Mouse (Mus musculus): ENCODE measurements around the gene Pfdn5. TPM values are rescaled to one million over a fixed set of nuclear protein-coding genes. Genes with fewer than 3 reads are reported as not detected.

The Pfdn5 gene
- polyA plus RNA-seq (2014; fragmentation: Illumina TruSeq; extraction: RNeasy Lipid Tissue Mini Kit (QIAGEN cat#74804); ENCODE audit: low replicate concordance): 6.2 TPM

GRCm38 (mm10) chr15:102326022-102326576 is at the start of gene Pfdn5:
Pfdn5 (plus strand) TSS chr15:102326116.

DNA sequence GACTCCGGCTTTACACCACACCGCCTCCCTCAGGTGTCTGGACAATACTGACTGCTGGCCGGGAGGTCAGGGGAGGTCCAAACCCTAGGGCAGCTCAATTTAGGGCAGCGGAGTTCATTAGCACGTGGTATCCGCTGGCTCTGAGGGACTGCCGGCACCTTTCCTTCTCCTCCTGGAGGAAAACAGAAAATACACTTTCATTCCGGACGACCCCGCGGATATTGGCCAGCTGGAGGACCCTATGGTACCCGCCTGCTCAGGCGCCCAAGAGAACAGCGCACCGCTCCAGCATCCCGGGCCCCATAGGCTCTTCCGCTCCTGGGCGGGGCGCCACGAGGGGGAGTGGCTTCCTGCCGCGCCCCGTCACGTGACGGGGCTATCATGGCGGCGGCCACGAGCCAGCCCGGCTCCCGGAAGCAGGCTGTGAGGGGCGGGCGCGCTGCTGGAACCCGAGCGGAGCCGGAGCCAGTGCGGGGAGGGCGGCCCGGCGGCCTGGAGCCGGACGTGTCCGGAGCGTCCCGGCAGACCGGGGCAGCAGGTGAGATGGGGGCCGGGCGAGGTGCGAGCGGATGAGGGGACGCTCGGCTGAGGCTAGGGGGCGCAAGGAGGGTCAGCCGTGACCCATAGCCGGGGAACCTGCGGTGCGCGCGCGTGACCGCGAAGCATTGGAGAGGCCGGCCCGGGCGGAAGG is 46.7 kb upstream of the Pfdn5 start, which contains the start of gene Mfsd5:
Gene Mfsd5, plus strand, starts transcription at position 363 of the 691 bp plus-strand sequence.

DNA sequence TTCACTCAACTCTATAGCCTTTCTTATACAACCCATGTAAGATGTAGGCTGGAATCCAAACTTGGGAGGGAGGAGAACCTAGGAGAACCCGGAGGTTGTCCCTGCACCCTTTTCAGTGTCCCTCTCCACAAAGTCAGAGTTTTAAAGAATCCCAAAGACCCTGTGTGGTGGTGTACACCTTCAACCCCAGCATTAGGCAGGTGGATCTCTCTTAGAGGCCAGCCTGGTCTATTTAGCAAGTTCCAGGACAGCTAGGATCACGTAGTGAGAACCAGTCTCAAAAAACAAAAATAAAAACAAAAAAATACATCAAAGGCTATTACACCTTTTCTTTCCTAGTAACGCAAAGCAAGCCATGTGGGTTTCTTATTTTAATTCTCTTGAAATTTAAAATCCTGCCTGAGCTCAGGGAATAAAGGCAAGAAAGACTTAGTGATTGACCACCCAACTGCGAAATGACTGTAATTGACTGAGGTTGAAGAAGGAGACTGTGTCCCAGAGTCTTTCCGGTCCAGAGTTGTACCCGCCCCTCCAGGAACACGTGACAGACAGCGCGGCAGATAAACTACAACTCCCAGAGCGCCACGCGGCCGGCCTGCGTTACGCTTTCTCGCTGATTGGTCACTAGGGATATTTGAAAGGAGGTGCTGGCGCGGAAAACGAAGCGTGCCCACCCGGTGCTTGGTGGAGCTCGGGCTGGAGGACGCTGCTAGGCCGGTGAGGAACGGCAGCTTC is 30.1 kb upstream of the Pfdn5 start, which contains the start of gene Espl1:
Gene Espl1, plus strand, starts transcription at position 634 of the 735 bp plus-strand sequence.

GRCm38 (mm10) chr15:102331610-102332015 is 5.7 kb downstream of the Pfdn5 start, which contains the start of gene Myg1:
Myg1 (plus strand) TSS chr15:102331709.

GRCm38 (mm10) chr15:102350138-102350941 is 24.4 kb downstream of the Pfdn5 start, which contains the start of gene Aaas:
Aaas (minus strand) TSS chr15:102350771.

GRCm38 (mm10) chr15:102366733-102367344 is 40.9 kb downstream of the Pfdn5 start, which contains the start of gene Sp7:
Sp7 (minus strand) TSS chr15:102367182.

Other genes starting within 250 kb of the Pfdn5 start
- 6.5 TPM for gene Tns2, start 225.7 kb upstream of the Pfdn5 start, polyA plus RNA-seq (2014; fragmentation: Illumina TruSeq; extraction: RNeasy Lipid Tissue Mini Kit (QIAGEN cat#74804); ENCODE audit: low replicate concordance)
- 0.30 TPM for gene Spryd3, start 189.9 kb upstream of the Pfdn5 start, polyA plus RNA-seq (2014; fragmentation: Illumina TruSeq; extraction: RNeasy Lipid Tissue Mini Kit (QIAGEN cat#74804); ENCODE audit: low replicate concordance)
- gene Igfbp6, start 181.8 kb upstream of the Pfdn5 start, polyA plus RNA-seq (2014; fragmentation: Illumina TruSeq; extraction: RNeasy Lipid Tissue Mini Kit (QIAGEN cat#74804); ENCODE audit: low replicate concordance): not detected
- 11.7 TPM for gene Soat2, start 175.6 kb upstream of the Pfdn5 start, polyA plus RNA-seq (2014; fragmentation: Illumina TruSeq; extraction: RNeasy Lipid Tissue Mini Kit (QIAGEN cat#74804); ENCODE audit: low replicate concordance)
- gene Zfp740, start 122.9 kb upstream of the Pfdn5 start, polyA plus RNA-seq (2014; fragmentation: Illumina TruSeq; extraction: RNeasy Lipid Tissue Mini Kit (QIAGEN cat#74804); ENCODE audit: low replicate concordance): 17.0 TPM
- gene Csad, start 121.4 kb upstream of the Pfdn5 start, polyA plus RNA-seq (2014; fragmentation: Illumina TruSeq; extraction: RNeasy Lipid Tissue Mini Kit (QIAGEN cat#74804); ENCODE audit: low replicate concordance): 6.3 TPM
- gene Itgb7, start 94.2 kb upstream of the Pfdn5 start, polyA plus RNA-seq (2014; fragmentation: Illumina TruSeq; extraction: RNeasy Lipid Tissue Mini Kit (QIAGEN cat#74804); ENCODE audit: low replicate concordance): not detected
- gene Rarg, start 68.6 kb upstream of the Pfdn5 start, polyA plus RNA-seq (2014; fragmentation: Illumina TruSeq; extraction: RNeasy Lipid Tissue Mini Kit (QIAGEN cat#74804); ENCODE audit: low replicate concordance): 0.48 TPM
- gene Gm9918, start 55.6 kb upstream of the Pfdn5 start, polyA plus RNA-seq (2014; fragmentation: Illumina TruSeq; extraction: RNeasy Lipid Tissue Mini Kit (QIAGEN cat#74804); ENCODE audit: low replicate concordance): not detected
- 0.78 TPM for gene Mfsd5, start 46.7 kb upstream of the Pfdn5 start, polyA plus RNA-seq (2014; fragmentation: Illumina TruSeq; extraction: RNeasy Lipid Tissue Mini Kit (QIAGEN cat#74804); ENCODE audit: low replicate concordance)
- 0.19 TPM for gene Espl1, start 29.9 kb upstream of the Pfdn5 start, polyA plus RNA-seq (2014; fragmentation: Illumina TruSeq; extraction: RNeasy Lipid Tissue Mini Kit (QIAGEN cat#74804); ENCODE audit: low replicate concordance)
- 5.8 TPM for gene Myg1, start 5.6 kb downstream of the Pfdn5 start, polyA plus RNA-seq (2014; fragmentation: Illumina TruSeq; extraction: RNeasy Lipid Tissue Mini Kit (QIAGEN cat#74804); ENCODE audit: low replicate concordance)
- gene Aaas, start 24.7 kb downstream of the Pfdn5 start, polyA plus RNA-seq (2014; fragmentation: Illumina TruSeq; extraction: RNeasy Lipid Tissue Mini Kit (QIAGEN cat#74804); ENCODE audit: low replicate concordance): 4.4 TPM
- not detected for gene Sp7, start 41.1 kb downstream of the Pfdn5 start, polyA plus RNA-seq (2014; fragmentation: Illumina TruSeq; extraction: RNeasy Lipid Tissue Mini Kit (QIAGEN cat#74804); ENCODE audit: low replicate concordance)
- gene Sp1, start 80.0 kb downstream of the Pfdn5 start, polyA plus RNA-seq (2014; fragmentation: Illumina TruSeq; extraction: RNeasy Lipid Tissue Mini Kit (QIAGEN cat#74804); ENCODE audit: low replicate concordance): 83.0 TPM
- gene Amhr2, start 119.3 kb downstream of the Pfdn5 start, polyA plus RNA-seq (2014; fragmentation: Illumina TruSeq; extraction: RNeasy Lipid Tissue Mini Kit (QIAGEN cat#74804); ENCODE audit: low replicate concordance): not detected
- 223 TPM for gene Prr13, start 132.9 kb downstream of the Pfdn5 start, polyA plus RNA-seq (2014; fragmentation: Illumina TruSeq; extraction: RNeasy Lipid Tissue Mini Kit (QIAGEN cat#74804); ENCODE audit: low replicate concordance)
- 488 TPM for gene Pcbp2, start 144.4 kb downstream of the Pfdn5 start, polyA plus RNA-seq (2014; fragmentation: Illumina TruSeq; extraction: RNeasy Lipid Tissue Mini Kit (QIAGEN cat#74804); ENCODE audit: low replicate concordance)
- gene Gm10337, start 177.6 kb downstream of the Pfdn5 start, polyA plus RNA-seq (2014; fragmentation: Illumina TruSeq; extraction: RNeasy Lipid Tissue Mini Kit (QIAGEN cat#74804); ENCODE audit: low replicate concordance): not detected
- gene Map3k12, start 190.9 kb downstream of the Pfdn5 start, polyA plus RNA-seq (2014; fragmentation: Illumina TruSeq; extraction: RNeasy Lipid Tissue Mini Kit (QIAGEN cat#74804); ENCODE audit: low replicate concordance): 0.93 TPM
- gene Tarbp2, start 192.1 kb downstream of the Pfdn5 start, polyA plus RNA-seq (2014; fragmentation: Illumina TruSeq; extraction: RNeasy Lipid Tissue Mini Kit (QIAGEN cat#74804); ENCODE audit: low replicate concordance): 1.7 TPM
- not detected for gene Npff, start 198.8 kb downstream of the Pfdn5 start, polyA plus RNA-seq (2014; fragmentation: Illumina TruSeq; extraction: RNeasy Lipid Tissue Mini Kit (QIAGEN cat#74804); ENCODE audit: low replicate concordance)

Measured in small intestine, adult 10 weeks (tissue).